Mouse (Mus musculus) kidney, adult 2 months (tissue): Measurements from ENCODE around the gene Asgr2.

Source experiments
- CTCF ChIP-seq: fragments of 200-500 bp; conservative IDR thresholded peaks from 2 replicates; pipeline ENCODE4 v1.5.1; 2011; ENCODE audit warnings: low read depth, mild to moderate bottlenecking, control low read depth, low read length, moderate library complexity, mixed read lengths; ENCODE audit not compliant: insufficient read depth, insufficient read length
- POLR2A ChIP-seq: fragments of 200-500 bp; IDR thresholded peaks from one replicate; pipeline ENCODE4 v1.6.1; 2011; ENCODE audit warnings: low read depth, low read length, control low read depth

DNA sequence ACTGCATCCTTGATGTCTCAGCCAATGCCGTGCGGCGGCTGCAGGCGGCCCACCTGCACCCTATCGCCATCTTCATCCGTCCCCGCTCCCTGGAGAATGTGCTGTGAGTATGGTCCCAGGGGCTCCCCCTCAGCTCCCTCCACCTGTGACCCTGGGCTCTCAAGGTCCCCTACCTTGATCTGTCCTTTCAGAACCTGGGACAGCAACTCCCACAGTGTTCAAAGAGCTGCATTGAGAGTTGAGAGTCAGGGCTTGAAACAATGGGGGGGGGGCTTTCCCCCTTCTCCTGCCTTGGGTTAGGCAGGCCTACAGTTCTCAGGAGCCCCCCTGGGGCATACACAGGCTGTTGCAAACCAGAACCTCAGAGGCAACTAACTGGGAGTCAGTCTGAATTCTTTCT lies 48.8 kb upstream of the Asgr2 start:
- TF ChIP-seq POLR2A = no peak
- no peak for TF ChIP-seq CTCF
